Mouse (Mus musculus): ENCODE results near the gene Olfr1289.

Gene Olfr1289

DNA sequence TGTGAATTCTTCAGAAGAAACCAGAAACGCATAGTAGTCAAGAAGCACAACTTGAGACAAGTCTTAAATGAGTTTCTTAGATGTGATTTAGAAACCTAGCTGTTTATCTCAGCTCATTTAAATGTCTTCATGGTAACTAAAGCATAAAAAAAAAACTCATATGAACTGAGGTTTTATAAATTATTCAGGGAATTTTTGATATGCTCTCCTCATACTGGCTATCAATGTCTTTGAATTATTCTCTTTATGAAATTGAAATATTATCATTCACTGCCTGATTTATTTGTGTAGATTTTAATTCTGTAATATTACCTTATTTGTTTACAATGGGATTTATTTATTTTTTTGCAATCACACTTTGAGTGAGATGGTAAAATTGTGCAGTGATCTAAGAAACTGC lies at the start of gene Olfr1289:
TSS of gene Olfr1289 (plus strand) at position 301 of the 400 bp plus-strand sequence.
- CTCF ChIA-PET = no interaction called here

DNA sequence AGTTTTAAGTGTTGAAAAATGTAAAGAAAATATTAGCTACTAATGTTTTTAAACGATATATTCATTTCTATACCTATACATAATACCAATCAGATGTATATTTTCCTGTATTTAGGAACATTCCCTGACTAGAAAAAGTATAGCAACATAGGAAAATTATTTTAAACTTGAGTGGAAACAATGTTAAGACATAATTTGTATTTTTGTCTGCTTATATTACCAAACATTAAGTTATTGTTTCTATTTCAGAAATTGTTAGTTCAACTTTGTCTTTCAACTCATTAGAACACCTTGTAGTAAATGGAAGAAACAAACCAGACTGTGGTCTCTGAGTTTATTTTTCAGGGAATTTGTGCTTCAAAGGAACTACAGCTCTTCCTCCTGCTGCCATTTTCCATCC lies 31.8 kb upstream of the Olfr1289 start, which contains the start of gene Olfr1287:
TSS of gene Olfr1287 (plus strand) at position 301 of the 400 bp plus-strand sequence.
- CTCF ChIA-PET = no interaction called here

DNA sequence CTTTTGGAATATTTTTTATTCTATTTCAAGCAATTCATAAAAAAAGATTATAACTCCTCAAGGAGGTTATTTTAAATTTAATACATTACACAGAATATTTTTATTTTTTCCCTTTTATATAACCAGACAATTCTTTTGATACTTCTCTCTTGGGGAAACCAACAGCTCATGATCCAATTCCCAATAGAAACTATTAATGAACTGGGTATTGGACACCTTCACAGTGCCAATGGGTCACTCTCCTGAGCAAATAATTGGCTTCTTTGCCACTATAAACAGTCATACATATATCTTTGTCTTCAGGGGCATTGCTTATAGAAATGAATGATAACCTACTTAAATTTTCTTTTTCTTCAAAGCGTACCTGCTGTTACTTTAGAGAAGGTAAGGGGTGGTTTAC lies 6.8 kb upstream of the Olfr1289 start, which contains the start of gene Olfr1288:
TSS of gene Olfr1288 (plus strand) at position 301 of the 400 bp plus-strand sequence.
- CTCF ChIA-PET = no interaction called here

DNA sequence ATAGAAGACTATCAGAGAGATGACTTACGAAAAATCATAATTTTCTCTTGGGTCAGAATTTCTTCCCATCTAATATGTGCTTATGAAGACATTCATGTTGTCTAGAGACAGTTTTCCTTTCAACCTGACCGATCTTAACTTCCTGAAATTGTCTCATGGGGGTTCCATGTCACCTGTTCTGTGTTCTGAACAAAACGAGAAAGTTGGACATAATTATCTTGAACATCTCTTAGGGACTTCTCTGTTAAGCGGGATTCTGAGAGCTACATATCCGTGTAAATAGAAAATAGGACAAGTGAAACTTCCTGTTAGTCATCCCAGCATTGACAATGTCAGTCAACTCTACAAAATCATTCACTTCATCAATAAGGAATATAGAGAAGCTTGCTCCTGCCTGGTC lies 13.1 kb downstream of the Olfr1289 start, which contains the start of gene Olfr1290:
TSS of gene Olfr1290 (minus strand) at position 101 of the 400 bp plus-strand sequence.
- CTCF ChIA-PET = no interaction called here

DNA sequence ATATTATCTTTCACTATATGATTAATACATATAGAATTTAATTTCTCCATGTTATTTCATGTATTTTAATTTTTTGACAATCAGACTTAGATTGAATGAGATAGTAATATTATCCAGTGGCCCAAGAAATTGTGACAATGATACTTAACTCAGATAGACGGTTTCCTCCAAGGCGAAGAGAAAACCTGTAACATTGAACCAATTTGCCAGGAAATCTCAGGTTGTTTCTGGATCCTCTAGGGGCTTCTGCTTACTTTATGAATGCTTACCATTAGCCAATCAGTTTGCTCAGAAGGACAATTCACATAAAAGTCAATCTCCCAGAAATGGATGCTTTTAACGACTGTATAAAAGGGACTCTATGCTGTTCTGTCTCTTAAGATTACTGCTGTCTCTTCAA lies 16.3 kb downstream of the Olfr1289 start, which contains the start of gene Olfr1291-ps1:
TSS of gene Olfr1291-ps1 (plus strand) at position 301 of the 400 bp plus-strand sequence.
- CTCF ChIA-PET = no interaction called here

DNA sequence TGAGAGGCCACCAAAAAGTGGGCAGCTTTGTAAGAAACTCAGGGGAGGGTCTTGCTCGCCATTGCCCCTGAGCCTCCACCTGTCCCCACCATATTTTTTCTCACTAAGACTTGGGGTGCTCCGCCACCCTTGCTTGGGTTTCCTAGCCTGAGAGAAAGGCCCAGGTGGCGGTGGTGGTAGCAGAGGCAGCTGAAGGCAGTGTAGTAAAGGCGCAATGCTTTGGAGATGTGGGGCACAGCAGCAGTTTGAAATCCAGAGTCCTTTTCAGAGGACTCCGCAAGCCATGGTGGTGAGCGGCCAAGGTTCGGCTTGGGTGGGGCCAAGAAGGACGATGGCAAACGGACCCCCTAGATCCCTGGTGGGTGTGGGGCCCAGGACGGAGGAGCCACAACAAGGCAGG lies 36.8 kb downstream of the Olfr1289 start:
- CTCF ChIA-PET = no interaction called here

DNA sequence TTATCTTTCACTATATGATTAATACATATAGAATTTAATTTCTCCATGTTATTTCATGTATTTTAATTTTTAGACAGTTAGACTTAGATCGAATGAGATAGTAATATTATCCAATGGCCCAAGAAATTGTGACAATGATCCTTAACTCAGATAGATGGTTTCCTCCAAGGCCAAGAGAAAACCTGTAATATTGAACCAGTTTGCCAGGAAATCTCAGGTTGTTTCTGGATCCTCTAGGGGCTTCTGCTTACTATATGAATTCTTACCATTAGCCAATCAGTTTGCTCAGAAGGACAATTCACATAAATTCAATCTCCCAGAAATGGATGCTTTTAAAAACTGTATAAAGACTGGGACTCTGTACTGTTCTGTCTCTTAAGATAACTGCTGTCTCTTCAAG lies 44.3 kb downstream of the Olfr1289 start, which contains the start of gene Olfr1293-ps:
TSS of gene Olfr1293-ps (plus strand) at position 301 of the 400 bp plus-strand sequence.
- CTCF ChIA-PET = no interaction called here

Data from spleen, embryonic (tissue).